Mouse (Mus musculus): ENCODE measurements around the gene Cul3. TPM values are rescaled to one million over a fixed set of nuclear protein-coding genes. Genes with fewer than 3 reads are reported as not detected.

Cul3 gene
- polyA plus RNA-seq, 1 experiment from 2014 or later: 16.7 TPM

DNA sequence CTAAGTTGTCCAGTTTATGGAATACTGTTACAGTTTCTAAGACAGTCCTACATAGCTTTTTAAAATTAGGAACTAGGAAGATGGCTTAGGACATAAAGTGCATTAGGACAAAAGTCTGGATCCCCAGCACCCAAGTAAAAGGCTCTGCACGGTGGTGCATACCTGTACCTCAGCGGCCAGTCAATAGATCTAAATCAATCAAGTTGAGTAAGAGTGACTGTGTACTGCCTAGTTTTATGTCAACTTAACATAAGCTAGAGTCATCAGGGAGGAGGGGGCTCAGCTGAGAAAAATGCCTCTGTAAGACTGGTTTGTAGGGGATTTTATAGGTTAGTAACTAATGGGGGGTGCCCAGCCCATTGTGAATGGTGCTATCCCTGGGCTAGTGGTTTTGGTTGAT, 9.3 kb downstream of the Cul3 start:
- DNase-seq (no peak), ATAC-seq (peak; percentile 88)
- H3K4me2 ChIP-seq (ENCODE audit: low read depth, low read length): peak overlapping the region; percentile 47
- WGBS (ENCODE audit: insufficient replicate concordance): 61% methylated on average over 2 of the region's 2 CpGs
- no peaks in the 10 kb centered on the region for H3K27me3 ChIP-seq (ENCODE audit: insufficient read depth, low read length)
- no peak overlapping the region for H3K9ac ChIP-seq (replicated peaks)
- no peaks in the 10 kb centered on the region for H3K9me3 ChIP-seq (ENCODE audit: low read length)
- H3K27ac ChIP-seq (ENCODE audit: low read depth): peak overlapping the region; percentile 29; the same call in 1 of the 2 replicates
- no peak overlapping the region for H3K4me3 ChIP-seq (ENCODE audit: low read depth, low read length)
- H3K4me1 ChIP-seq (ENCODE audit: insufficient read depth): peaks cover 27% of the 10 kb centered on the region
- TF ChIP-seq CTCF (IDR thresholded peaks at IDR 0.05; ENCODE audit: low read depth) (no peak), EP300 (IDR thresholded peaks at IDR 0.05; ENCODE audit: low read depth) (no peak)
- H3K36me3 ChIP-seq (replicated peaks; ENCODE audit: insufficient read depth, low read length): no peaks in the 10 kb centered on the region

DNA sequence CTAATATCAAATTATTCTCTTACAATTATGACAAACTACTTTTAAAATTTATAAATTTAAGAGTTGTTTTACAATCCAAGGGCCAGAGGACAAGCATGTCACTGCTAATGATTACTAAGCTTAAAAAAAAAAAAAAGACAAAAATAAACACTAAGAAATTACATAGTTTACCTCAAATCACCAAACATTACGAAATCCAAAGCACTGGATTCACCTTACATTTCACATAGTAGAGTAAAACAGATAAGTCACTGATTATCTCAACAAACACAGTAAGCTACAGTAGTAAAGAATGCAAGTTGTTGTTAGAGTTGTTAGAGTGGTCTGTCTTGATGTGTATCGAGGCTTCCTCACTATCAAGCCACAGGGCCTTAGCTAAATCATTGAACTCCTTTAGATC, 14.5 kb downstream of the Cul3 start:
- ATAC-seq (no peak), DNase-seq (no peak)
- Histone ChIP-seq H3K27ac (ENCODE audit: low read depth) (no peak overlapping the region), H3K4me3 (ENCODE audit: low read depth, low read length) (no peak overlapping the region), H3K27me3 (ENCODE audit: insufficient read depth, low read length) (no peaks in the 10 kb centered on the region), H3K4me1 (ENCODE audit: insufficient read depth) (peaks cover 21% of the 10 kb centered on the region), H3K4me2 (ENCODE audit: low read depth, low read length) (no peak overlapping the region), H3K9ac (replicated peaks) (no peak overlapping the region), H3K36me3 (replicated peaks; ENCODE audit: insufficient read depth, low read length) (peaks cover 5% of the 10 kb centered on the region), H3K9me3 (ENCODE audit: low read length) (no peaks in the 10 kb centered on the region)
- TF ChIP-seq EP300 (IDR thresholded peaks at IDR 0.05; ENCODE audit: low read depth) (no peak), CTCF (IDR thresholded peaks at IDR 0.05; ENCODE audit: low read depth) (no peak)
- 54% methylated on average over 2 of the region's 2 CpGs for WGBS (ENCODE audit: insufficient replicate concordance)

DNA sequence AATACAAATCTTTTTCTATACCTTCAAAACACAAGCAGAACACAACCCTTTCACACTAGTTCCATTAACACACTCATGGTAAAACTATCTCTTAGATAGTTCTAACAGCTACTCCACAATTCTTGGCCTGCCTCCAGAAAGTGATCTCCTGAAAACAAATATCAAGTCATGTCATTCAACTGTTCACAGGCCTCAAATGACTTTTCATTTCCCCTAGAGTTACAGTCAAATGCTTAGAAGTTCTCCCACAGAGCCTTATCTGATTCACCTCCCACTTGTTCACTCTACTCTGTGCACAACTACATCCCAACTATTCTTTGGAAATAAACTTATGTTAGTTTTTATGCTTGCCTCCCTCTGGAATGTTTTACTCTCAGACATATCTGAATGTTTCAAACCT, 15.9 kb downstream of the Cul3 start:
- no peak for DNase-seq
- no peaks in the 10 kb centered on the region for H3K27me3 ChIP-seq (ENCODE audit: insufficient read depth, low read length)
- H3K27ac ChIP-seq (ENCODE audit: low read depth): no peak overlapping the region
- no peak overlapping the region for H3K4me2 ChIP-seq (ENCODE audit: low read depth, low read length)
- TF ChIP-seq CTCF (IDR thresholded peaks at IDR 0.05; ENCODE audit: low read depth) (no peak), EP300 (IDR thresholded peaks at IDR 0.05; ENCODE audit: low read depth) (no peak)
- ATAC-seq: no peak
- H3K4me3 ChIP-seq (ENCODE audit: low read depth, low read length): no peak overlapping the region
- peaks cover 5% of the 10 kb centered on the region for H3K36me3 ChIP-seq (replicated peaks; ENCODE audit: insufficient read depth, low read length)
- no peaks in the 10 kb centered on the region for H3K9me3 ChIP-seq (ENCODE audit: low read length)
- H3K9ac ChIP-seq (replicated peaks): no peak overlapping the region
- peaks cover 17% of the 10 kb centered on the region for H3K4me1 ChIP-seq (ENCODE audit: insufficient read depth)

DNA sequence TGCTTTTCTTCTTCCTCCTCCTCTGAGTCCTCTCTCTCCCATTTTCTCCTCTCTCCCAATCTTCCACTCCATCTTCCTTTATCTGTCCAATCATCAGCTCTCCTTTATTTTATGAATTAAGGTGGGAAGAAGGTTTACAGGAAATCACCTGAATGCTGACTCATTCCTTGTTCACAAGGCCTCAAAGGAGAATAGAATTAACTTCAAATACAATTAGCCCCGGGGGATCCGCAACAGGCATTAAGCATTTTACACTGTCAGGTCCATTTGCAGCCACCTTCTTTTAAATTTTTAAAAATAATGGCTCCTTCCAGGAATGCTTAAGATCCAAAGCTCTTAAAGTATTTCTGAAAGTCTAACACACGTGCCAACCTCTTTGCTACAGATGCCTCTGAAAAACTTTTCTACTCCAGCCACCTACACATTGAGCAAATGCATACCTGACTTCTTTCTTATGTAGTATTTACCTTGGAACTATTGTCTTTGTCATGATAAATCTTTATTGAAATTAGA, 24.7 kb downstream of the Cul3 start:
- Histone ChIP-seq H3K4me2 (ENCODE audit: low read depth, low read length) (no peak overlapping the region), H3K27me3 (ENCODE audit: insufficient read depth, low read length) (no peaks in the 10 kb centered on the region), H3K9me3 (ENCODE audit: low read length) (no peaks in the 10 kb centered on the region), H3K4me1 (ENCODE audit: insufficient read depth) (no peaks in the 10 kb centered on the region), H3K36me3 (replicated peaks; ENCODE audit: insufficient read depth, low read length) (peaks cover 3% of the 10 kb centered on the region; the same call in 1 of the 2 replicates), H3K9ac (replicated peaks) (no peak overlapping the region), H3K4me3 (ENCODE audit: low read depth, low read length) (no peak overlapping the region), H3K27ac (ENCODE audit: low read depth) (no peak overlapping the region)
- TF ChIP-seq CTCF (IDR thresholded peaks at IDR 0.05; ENCODE audit: low read depth) (no peak), EP300 (IDR thresholded peaks at IDR 0.05; ENCODE audit: low read depth) (no peak)
- 88% methylated on average over 3 of the region's 3 CpGs for WGBS (ENCODE audit: insufficient replicate concordance)
- ATAC-seq (no peak), DNase-seq (no peak)

DNA sequence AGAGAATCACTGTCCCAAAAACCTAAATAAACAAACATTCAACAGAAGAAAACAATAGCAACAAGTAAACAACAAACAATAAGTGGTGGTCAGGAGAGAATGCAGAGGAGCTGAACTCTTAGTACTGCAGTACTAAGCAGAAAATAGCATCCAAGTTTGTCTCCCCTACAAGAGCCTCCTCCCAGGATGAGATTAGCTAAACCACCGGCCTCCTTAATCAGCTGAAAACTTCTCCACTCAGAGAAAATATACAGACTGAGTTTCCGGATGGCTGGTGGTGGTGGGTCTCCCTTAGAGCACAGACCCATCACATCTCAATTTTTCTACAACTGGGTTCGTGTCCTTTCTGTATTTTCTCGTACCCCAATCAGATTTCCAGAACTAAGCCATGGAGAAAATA, 47.0 kb downstream of the Cul3 start:
- no peak overlapping the region for H3K4me3 ChIP-seq (ENCODE audit: low read depth, low read length)
- H3K27me3 ChIP-seq (ENCODE audit: insufficient read depth, low read length): no peaks in the 10 kb centered on the region
- H3K36me3 ChIP-seq (replicated peaks; ENCODE audit: insufficient read depth, low read length): 0 out of 2 replicates have a peak, but pooled peaks cover 2% of the 10 kb centered on the region
- peaks cover 6% of the 10 kb centered on the region; the same call in 1 of the 2 replicates for H3K4me1 ChIP-seq (ENCODE audit: insufficient read depth)
- H3K4me2 ChIP-seq (ENCODE audit: low read depth, low read length): no peak overlapping the region
- 54% methylated on average over 4 of the region's 4 CpGs for WGBS (ENCODE audit: insufficient replicate concordance)
- ATAC-seq (no peak), DNase-seq (no peak)
- H3K27ac ChIP-seq (ENCODE audit: low read depth): no peak overlapping the region
- TF ChIP-seq CTCF (IDR thresholded peaks at IDR 0.05; ENCODE audit: low read depth): no peak
- no peak for TF ChIP-seq EP300 (IDR thresholded peaks at IDR 0.05; ENCODE audit: low read depth)
- H3K9me3 ChIP-seq (ENCODE audit: low read length): no peaks in the 10 kb centered on the region
- no peak overlapping the region for H3K9ac ChIP-seq (replicated peaks)

DNA sequence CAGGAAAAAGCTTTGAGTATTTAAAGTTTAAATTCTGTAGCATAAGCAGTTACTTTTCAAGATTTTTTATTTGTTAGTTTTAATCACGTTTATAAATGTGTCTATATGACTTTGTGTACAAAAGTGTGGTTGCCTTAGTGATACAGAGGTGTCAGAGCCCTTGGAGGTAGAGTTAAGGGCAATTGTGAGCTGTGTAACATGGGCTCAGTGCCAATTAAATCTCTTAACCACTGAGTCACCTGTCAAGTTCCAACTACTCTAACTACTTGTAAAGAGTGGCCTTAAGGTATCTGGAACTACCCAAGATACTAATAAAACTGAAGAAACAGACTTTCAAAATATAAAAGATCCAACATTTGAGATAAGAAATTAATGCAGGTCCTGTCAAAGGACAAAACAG, 61.5 kb downstream of the Cul3 start:
- DNase-seq (no peak), ATAC-seq (no peak)
- Histone ChIP-seq H3K27ac (ENCODE audit: low read depth) (no peak overlapping the region), H3K4me1 (ENCODE audit: insufficient read depth) (no peaks in the 10 kb centered on the region), H3K4me3 (ENCODE audit: low read depth, low read length) (no peak overlapping the region), H3K27me3 (ENCODE audit: insufficient read depth, low read length) (no peaks in the 10 kb centered on the region), H3K9ac (replicated peaks) (no peak overlapping the region), H3K9me3 (ENCODE audit: low read length) (no peaks in the 10 kb centered on the region), H3K36me3 (replicated peaks; ENCODE audit: insufficient read depth, low read length) (peaks cover 45% of the 10 kb centered on the region), H3K4me2 (ENCODE audit: low read depth, low read length) (no peak overlapping the region)
- TF ChIP-seq CTCF (IDR thresholded peaks at IDR 0.05; ENCODE audit: low read depth) (no peak), EP300 (IDR thresholded peaks at IDR 0.05; ENCODE audit: low read depth) (no peak)
- 86% methylated on average over 1 of the region's 1 CpGs for WGBS (ENCODE audit: insufficient replicate concordance)

DNA sequence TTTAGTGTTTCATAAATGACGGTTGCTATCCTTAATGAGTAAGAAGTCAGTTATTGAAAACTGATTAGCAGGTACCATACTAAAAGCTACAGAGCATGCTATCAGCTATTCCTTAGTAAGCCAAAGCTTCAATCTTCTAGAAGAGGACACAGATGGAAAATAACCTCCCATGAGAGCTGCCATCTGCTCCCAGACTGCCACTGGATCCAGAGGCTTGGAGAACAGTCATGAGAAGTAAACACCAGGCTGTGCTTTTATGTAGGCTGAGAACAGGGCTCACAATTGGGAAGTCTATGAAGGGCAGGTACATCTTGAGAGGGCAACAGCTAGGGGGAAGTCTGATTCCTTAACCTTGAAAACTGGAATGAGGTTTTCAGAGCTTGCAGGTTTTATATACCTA, 79.8 kb downstream of the Cul3 start:
- no peaks in the 10 kb centered on the region for H3K4me1 ChIP-seq (ENCODE audit: insufficient read depth)
- H3K27ac ChIP-seq (ENCODE audit: low read depth): no peak overlapping the region
- DNase-seq (no peak), ATAC-seq (no peak)
- H3K9ac ChIP-seq (replicated peaks): no peak overlapping the region
- H3K4me3 ChIP-seq (ENCODE audit: low read depth, low read length): no peak overlapping the region
- WGBS (ENCODE audit: insufficient replicate concordance): 76% methylated on average over 1 of the region's 1 CpGs
- H3K9me3 ChIP-seq (ENCODE audit: low read length): no peaks in the 10 kb centered on the region
- no peak overlapping the region for H3K4me2 ChIP-seq (ENCODE audit: low read depth, low read length)
- H3K27me3 ChIP-seq (ENCODE audit: insufficient read depth, low read length): no peaks in the 10 kb centered on the region
- no peak for TF ChIP-seq CTCF (IDR thresholded peaks at IDR 0.05; ENCODE audit: low read depth)
- no peak for TF ChIP-seq EP300 (IDR thresholded peaks at IDR 0.05; ENCODE audit: low read depth)
- H3K36me3 ChIP-seq (replicated peaks; ENCODE audit: insufficient read depth, low read length): peaks cover 3% of the 10 kb centered on the region

Data from liver, postnatal 0 days (tissue).